Mouse (Mus musculus) intestine, postnatal 0 days (tissue): Measurements from ENCODE around the gene Rad51b. TPM values are rescaled to one million over a fixed set of nuclear protein-coding genes. Genes with fewer than 3 reads are reported as not detected.

Experiments
- ATAC-seq: fragments of 200-750 bp; cut with Nextera tagmentation; 2 replicates; pipeline ENCODE4 v1.8.0; 2017; ENCODE audit warnings: mild to moderate bottlenecking, moderate TSS enrichment, moderate library complexity
- H3K27ac ChIP-seq: fragments of 300-500 bp; sonication (generic); 2 replicates; pipeline ENCODE4 v1.5.1; 2014; ENCODE audit warnings: mild to moderate bottlenecking, low read depth, low read length, moderate library complexity
- H3K27me3 ChIP-seq: fragments of 300-500 bp; sonication (generic); replicated peaks from 2 replicates; pipeline ENCODE4 v1.6.1; 2014; ENCODE audit warnings: low read length, mixed read lengths; ENCODE audit not compliant: control insufficient read depth, insufficient read depth
- H3K36me3 ChIP-seq: fragments of 300-500 bp; sonication (generic); 2 replicates; pipeline ENCODE4 v1.6.1; 2014; ENCODE audit warnings: mild to moderate bottlenecking, moderate library complexity; ENCODE audit not compliant: control insufficient read depth, insufficient read depth
- H3K4me1 ChIP-seq: fragments of 300-500 bp; sonication (generic); replicated peaks from 2 replicates; pipeline ENCODE4 v1.6.1; 2014; ENCODE audit warnings: antibody characterized with exemption, low read length, mixed read lengths; ENCODE audit not compliant: control insufficient read depth, insufficient read depth
- H3K4me2 ChIP-seq: fragments of 300-500 bp; sonication (generic); replicated peaks from 2 replicates; pipeline ENCODE4 v1.6.1; 2014; ENCODE audit warnings: low read depth, mild to moderate bottlenecking, moderate library complexity
- H3K4me3 ChIP-seq: fragments of 300-500 bp; sonication (generic); 2 replicates; pipeline ENCODE4 v1.5.1; 2014; ENCODE audit warnings: low read depth, low read length
- H3K9ac ChIP-seq: fragments of 300-500 bp; sonication (generic); 2 replicates; pipeline ENCODE4 v1.6.1; 2014; ENCODE audit warnings: mild to moderate bottlenecking, low read depth, low read length
- H3K9me3 ChIP-seq: fragments of 300-500 bp; sonication (generic); 2 replicates; pipeline ENCODE4 v1.6.1; 2016; ENCODE audit warnings: mixed run types; ENCODE audit not compliant: control insufficient read depth
- CTCF ChIP-seq: sonication (generic); IDR thresholded peaks from 2 replicates; pipeline ENCODE4 v1.5.1; 2016; ENCODE audit warnings: low read depth, mild to moderate bottlenecking, control low read depth, antibody characterized with exemption, moderate library complexity
- whole genome bisulfite sequencing: fragments of 180-500 bp; shearing (Covaris S2); extraction: QIAGEN DNeasy Blood & Tissue Kit; methylation state at CpG from one replicate; pipeline ENCODE4 v1.1.7; 2014; 5-methylcytosine and 5-hydroxymethylcytosine counted together
- polyA plus RNA-seq: library from polyadenylated mRNA; unstranded; fragments of >200 nt; fragmentation: Nextera tagmentation; extraction: Ambion mirVana; gene quantifications from 2 replicates; pipeline ENCODE4 v1.2.1, GENCODE M21; 2015

Gene Rad51b
- polyA plus RNA-seq, 1 experiment from 2014 or later, result 1.9 TPM

DNA sequence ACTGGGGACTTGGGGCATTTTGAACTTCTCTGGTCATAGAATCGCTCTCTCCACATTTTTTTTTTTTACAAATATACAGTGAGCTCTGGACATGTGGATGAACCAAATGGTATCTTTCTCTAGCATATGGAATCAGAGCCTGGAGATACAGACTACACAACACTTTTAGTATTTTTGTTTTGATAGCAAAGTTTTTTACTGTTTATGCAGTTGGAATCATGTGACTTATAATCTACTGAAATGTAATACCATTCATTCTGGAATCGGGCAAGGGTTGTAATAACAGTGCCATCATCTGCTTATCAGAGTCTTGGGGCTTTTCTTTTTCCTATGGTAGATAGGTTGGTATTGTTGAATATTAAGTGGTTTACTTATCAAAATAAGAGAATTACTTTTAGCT lies 67.2 kb downstream of the Rad51b start:
- 85% methylated on average over 2 of the region's 2 CpGs for WGBS
- H3K4me2 ChIP-seq, result no peak overlapping the region
- TF ChIP-seq CTCF, result no peak
- no peaks in the 10 kb centered on the region for H3K4me1 ChIP-seq
- 0 out of 2 replicates have a peak, but pooled peaks cover 2% of the 10 kb centered on the region for H3K9me3 ChIP-seq
- no peaks in the 10 kb centered on the region for H3K27me3 ChIP-seq
- H3K27ac ChIP-seq, result no peak overlapping the region
- no peak overlapping the region for H3K4me3 ChIP-seq
- H3K36me3 ChIP-seq, result no peaks in the 10 kb centered on the region
- no peak overlapping the region for H3K9ac ChIP-seq
- no peak for ATAC-seq

DNA sequence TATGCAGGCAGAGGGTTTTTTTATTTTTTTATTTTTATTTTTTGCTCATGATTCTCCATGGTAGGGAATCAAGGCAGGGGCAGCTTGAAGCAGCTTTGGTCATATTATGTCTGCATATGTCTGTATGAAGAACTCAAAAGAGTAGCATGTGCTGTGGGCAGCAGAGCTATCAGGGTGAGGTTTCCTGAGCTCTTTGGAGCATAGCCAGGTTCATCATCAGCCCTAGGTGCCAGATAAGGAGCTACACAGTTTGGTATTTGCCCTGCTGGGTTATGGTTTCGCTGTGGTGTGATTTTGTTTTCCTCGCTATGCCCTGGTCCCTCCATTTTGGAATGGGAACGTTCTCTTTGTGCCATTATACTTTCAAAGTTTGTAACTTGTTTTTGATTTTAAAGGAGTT lies 71.7 kb downstream of the Rad51b start:
- Histone ChIP-seq H3K36me3 (no peaks in the 10 kb centered on the region), H3K4me1 (no peaks in the 10 kb centered on the region), H3K4me3 (no peak overlapping the region), H3K9me3 (0 out of 2 replicates have a peak, but pooled peaks cover 2% of the 10 kb centered on the region), H3K27me3 (no peaks in the 10 kb centered on the region), H3K9ac (no peak overlapping the region), H3K4me2 (no peak overlapping the region), H3K27ac (no peak overlapping the region)
- 93% methylated on average over 3 of the region's 3 CpGs for WGBS
- ATAC-seq, result no peak
- no peak for TF ChIP-seq CTCF

DNA sequence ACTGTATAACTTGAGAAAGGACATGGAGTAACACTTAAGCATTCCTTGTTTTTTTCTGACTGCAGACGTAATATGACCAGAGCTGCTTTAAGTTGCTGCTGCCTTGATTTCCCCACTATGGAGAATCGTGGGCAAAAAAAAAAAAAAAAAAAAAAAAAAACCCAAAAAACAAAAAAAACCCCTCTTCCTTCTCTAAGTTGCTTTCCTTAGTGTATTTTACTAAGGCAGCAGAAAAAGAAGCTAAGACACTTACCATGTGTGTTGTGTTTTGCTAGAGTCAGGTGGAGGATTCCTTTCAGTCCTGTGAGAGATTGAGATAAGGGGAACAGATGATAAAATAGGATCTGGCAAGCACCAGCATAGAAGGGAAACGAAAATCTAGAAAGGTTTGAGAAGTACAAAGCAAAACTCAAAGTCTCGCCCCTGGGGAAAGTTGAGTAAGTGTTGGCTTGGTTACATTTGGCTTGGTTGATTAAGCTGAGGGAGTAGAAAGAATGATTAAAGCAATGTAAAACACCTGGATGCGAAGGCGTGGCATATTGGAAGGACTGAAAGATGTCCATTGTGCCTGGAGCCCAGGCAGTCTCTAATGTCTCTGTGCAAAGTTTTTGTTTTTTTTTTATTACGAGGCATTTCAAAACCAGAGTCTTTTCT lies 72.6 kb downstream of the Rad51b start:
- H3K9me3 ChIP-seq, result 0 out of 2 replicates have a peak, but pooled peaks cover 2% of the 10 kb centered on the region
- H3K4me1 ChIP-seq, result no peaks in the 10 kb centered on the region
- WGBS, result 74% methylated on average over 7 of the region's 7 CpGs
- H3K27ac ChIP-seq, result no peak overlapping the region
- no peaks in the 10 kb centered on the region for H3K27me3 ChIP-seq
- TF ChIP-seq CTCF, result no peak
- no peak overlapping the region for H3K9ac ChIP-seq
- no peaks in the 10 kb centered on the region for H3K36me3 ChIP-seq
- no peak overlapping the region for H3K4me2 ChIP-seq
- no peak for ATAC-seq
- no peak overlapping the region for H3K4me3 ChIP-seq

DNA sequence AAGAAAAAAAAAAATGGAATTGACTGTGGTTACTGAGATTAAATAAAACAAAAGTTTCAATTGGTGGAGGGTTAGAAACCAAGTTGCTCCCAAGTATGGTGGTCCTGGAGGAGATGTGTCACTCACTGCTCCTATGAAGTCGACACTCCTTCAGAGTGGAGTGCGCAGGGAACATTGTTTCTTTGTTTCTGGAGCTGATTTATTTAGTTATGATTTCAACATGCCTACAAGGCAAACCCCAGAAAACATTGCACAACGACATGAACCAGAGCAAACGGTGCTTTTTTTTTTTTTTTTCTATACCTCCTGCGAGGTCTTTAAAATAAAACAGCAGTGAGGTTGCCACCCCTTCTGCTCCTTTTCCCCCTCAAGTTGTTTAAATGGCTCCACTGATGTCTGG lies 75.6 kb downstream of the Rad51b start:
- TF ChIP-seq CTCF, result no peak
- H3K4me2 ChIP-seq, result no peak overlapping the region
- no peak for ATAC-seq
- H3K27ac ChIP-seq, result no peak overlapping the region
- H3K4me3 ChIP-seq, result no peak overlapping the region
- H3K9me3 ChIP-seq, result no peaks in the 10 kb centered on the region
- no peak overlapping the region for H3K9ac ChIP-seq
- H3K4me1 ChIP-seq, result no peaks in the 10 kb centered on the region
- H3K27me3 ChIP-seq, result no peaks in the 10 kb centered on the region
- 56% methylated on average over 5 of the region's 5 CpGs for WGBS
- H3K36me3 ChIP-seq, result no peaks in the 10 kb centered on the region

DNA sequence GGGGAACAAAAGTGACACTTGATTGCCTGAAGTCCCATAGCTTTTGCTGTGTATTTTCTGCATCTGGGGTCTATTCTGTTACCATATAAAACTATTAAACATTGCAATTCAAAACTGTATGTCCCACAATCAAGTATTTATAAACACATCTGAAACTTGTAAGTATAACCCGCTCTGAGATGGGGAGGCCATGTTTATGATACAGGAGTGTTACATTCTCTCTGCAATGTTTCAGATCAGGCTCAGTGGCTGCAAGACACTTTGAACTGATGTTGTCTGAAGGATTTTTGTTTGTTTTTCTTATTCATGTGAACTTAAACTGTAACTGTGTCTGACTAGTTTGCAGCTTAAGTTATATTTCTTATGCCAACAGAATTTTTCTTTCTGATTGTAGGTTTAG lies 80.3 kb downstream of the Rad51b start:
- no peak overlapping the region for H3K4me3 ChIP-seq
- no peak overlapping the region for H3K4me2 ChIP-seq
- H3K9me3 ChIP-seq, result no peaks in the 10 kb centered on the region
- H3K27me3 ChIP-seq, result no peaks in the 10 kb centered on the region
- H3K27ac ChIP-seq, result no peak overlapping the region
- WGBS, result 64% methylated on average over 1 of the region's 1 CpGs
- TF ChIP-seq CTCF, result no peak
- ATAC-seq, result no peak
- peaks cover 8% of the 10 kb centered on the region; the same call in 1 of the 2 replicates for H3K4me1 ChIP-seq
- no peak overlapping the region for H3K9ac ChIP-seq
- no peaks in the 10 kb centered on the region for H3K36me3 ChIP-seq

DNA sequence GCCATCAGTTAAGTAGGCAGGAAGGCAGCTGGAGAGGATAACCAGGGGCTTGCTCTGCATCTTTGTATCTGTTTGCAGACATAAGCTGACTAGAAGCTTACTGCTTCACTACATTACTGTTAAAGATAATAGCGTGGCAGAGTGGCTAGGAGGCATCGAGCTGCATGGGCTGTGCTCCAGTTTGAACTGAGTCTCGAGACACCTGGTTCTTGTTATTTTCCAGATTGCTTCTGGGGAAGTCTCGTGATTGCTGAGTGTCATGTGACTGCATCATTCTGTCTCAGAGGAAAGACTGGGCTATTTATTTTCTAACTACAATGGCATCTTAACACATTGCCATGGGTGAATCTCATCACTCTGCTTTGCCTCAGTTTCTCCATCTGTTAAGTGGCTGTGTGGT lies 80.8 kb downstream of the Rad51b start:
- WGBS, result 26% methylated on average over 4 of the region's 4 CpGs
- ATAC-seq, result no peak
- no peak overlapping the region for H3K9ac ChIP-seq
- no peak overlapping the region for H3K27ac ChIP-seq
- no peaks in the 10 kb centered on the region for H3K9me3 ChIP-seq
- H3K27me3 ChIP-seq, result no peaks in the 10 kb centered on the region
- H3K4me1 ChIP-seq, result peaks cover 8% of the 10 kb centered on the region; the same call in 1 of the 2 replicates
- H3K36me3 ChIP-seq, result no peaks in the 10 kb centered on the region
- H3K4me2 ChIP-seq, result no peak overlapping the region
- H3K4me3 ChIP-seq, result no peak overlapping the region
- no peak for TF ChIP-seq CTCF

DNA sequence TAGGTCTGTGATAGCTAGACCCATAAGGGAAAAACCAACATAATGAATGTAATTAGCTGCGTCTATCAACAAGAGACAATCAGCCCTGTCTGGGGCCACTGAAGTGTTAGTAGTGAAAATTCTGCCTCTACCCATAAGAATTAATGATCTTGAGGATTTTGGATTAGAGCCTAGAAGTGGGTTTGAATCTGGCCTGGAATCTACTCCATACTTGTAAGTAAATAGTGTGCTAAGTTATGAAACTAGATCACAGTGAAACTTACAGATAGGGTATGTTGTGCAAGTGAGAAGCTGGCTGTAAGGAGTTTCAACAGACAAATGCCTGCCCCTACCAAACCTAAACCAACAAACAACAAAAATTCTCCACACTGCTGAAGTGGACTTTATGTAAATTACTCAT lies 83.1 kb downstream of the Rad51b start:
- ATAC-seq, result no peak
- no peaks in the 10 kb centered on the region for H3K36me3 ChIP-seq
- H3K27me3 ChIP-seq, result no peaks in the 10 kb centered on the region
- no peaks in the 10 kb centered on the region for H3K9me3 ChIP-seq
- no peak overlapping the region for H3K27ac ChIP-seq
- no peak overlapping the region for H3K4me2 ChIP-seq
- no peak for TF ChIP-seq CTCF
- WGBS, result 80% methylated on average over 1 of the region's 1 CpGs
- H3K4me3 ChIP-seq, result no peak overlapping the region
- no peak overlapping the region for H3K9ac ChIP-seq
- H3K4me1 ChIP-seq, result peaks cover 15% of the 10 kb centered on the region; the same call in 1 of the 2 replicates
